Mouse (Mus musculus) neural tube, embryonic 13.5 days (tissue): ENCODE results near the gene Washc2. TPM values are rescaled to one million over a fixed set of nuclear protein-coding genes. Genes with fewer than 3 reads are reported as not detected.
"Not testable (repeated sequence)": the region's sequence is repeated elsewhere in the genome, so short reads cannot be mapped to it uniquely, and the experiment has no call there.

Source experiments
- ATAC-seq: fragments of 200-750 bp; cut with Nextera tagmentation; 2 replicates; pipeline ENCODE4 v1.8.0; 2017; ENCODE audit warnings: low read depth, mild to moderate bottlenecking, moderate TSS enrichment, moderate library complexity
- H3K27ac ChIP-seq: fragments of 300-500 bp; sonication (generic); replicated peaks from 2 replicates; pipeline ENCODE4 v1.5.1; 2015; ENCODE audit warnings: moderate library complexity, mild to moderate bottlenecking, inconsistent platforms
- H3K27me3 ChIP-seq: fragments of 300-500 bp; sonication (generic); 2 replicates; pipeline ENCODE4 v1.6.1; 2015; ENCODE audit warnings: mild to moderate bottlenecking, inconsistent platforms
- H3K36me3 ChIP-seq: fragments of 300-500 bp; sonication (generic); 2 replicates; pipeline ENCODE4 v1.6.1; 2015; ENCODE audit warnings: mild to moderate bottlenecking, inconsistent platforms
- H3K4me1 ChIP-seq: fragments of 300-500 bp; sonication (generic); replicated peaks from 2 replicates; pipeline ENCODE4 v1.6.1; 2015; ENCODE audit warnings: inconsistent platforms
- H3K4me2 ChIP-seq: fragments of 300-500 bp; sonication (generic); 2 replicates; pipeline ENCODE4 v1.6.1; 2015; ENCODE audit warnings: inconsistent platforms, mild to moderate bottlenecking, moderate library complexity
- H3K4me3 ChIP-seq: fragments of 300-500 bp; sonication (generic); 2 replicates; pipeline ENCODE4 v1.5.1; 2015; ENCODE audit warnings: mild to moderate bottlenecking, inconsistent platforms
- H3K9ac ChIP-seq: fragments of 300-500 bp; sonication (generic); 2 replicates; pipeline ENCODE4 v1.6.1; 2015; ENCODE audit warnings: moderate library complexity, mild to moderate bottlenecking, inconsistent platforms
- H3K9me3 ChIP-seq: fragments of 300-500 bp; sonication (generic); 2 replicates; pipeline ENCODE4 v1.6.1; 2016; ENCODE audit warnings: inconsistent platforms
- WGBS: fragments of 180-500 bp; shearing (Covaris S2); methylation state at CpG from one replicate; pipeline ENCODE4 v1.1.7; 2015; 5-methylcytosine and 5-hydroxymethylcytosine counted together
- polyA plus RNA-seq: library from polyadenylated mRNA; unstranded; fragments of >200 nt; fragmentation: Nextera tagmentation; extraction: Ambion mirVana; gene quantifications from 2 replicates; pipeline ENCODE4 v1.2.1, GENCODE M21; 2015

Gene Washc2
- polyA plus RNA-seq, 1 experiment from 2014 or later, result 65.1 TPM

DNA sequence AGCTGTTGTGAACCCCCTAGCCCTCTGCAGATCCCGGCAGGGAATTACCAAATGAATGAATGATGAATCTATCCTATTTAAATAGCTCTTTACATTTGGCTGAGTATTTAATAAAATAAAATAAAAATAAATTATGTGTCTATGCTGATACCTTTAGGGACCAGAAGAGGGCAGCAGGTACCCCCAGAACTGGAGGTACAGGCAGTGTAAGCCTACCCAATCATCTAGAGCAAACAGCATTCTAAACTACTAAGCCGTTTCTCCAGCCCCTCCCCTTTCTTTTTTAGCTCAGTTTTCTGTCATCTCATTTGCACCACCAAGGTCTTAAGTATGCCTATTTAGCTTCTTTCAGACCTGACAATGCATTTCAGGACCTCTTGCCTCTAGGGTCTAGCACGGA lies 9.7 kb upstream of the Washc2 start:
- ATAC-seq, result no peak

GRCm38 (mm10) chr6:116199682-116200081 lies 8.2 kb upstream of the Washc2 start:
- no peaks in the 10 kb centered on the region for H3K36me3 ChIP-seq
- ATAC-seq, result no peak
- H3K27me3 ChIP-seq, result no peaks in the 10 kb centered on the region; the same call in 1 of the 2 replicates
- H3K9me3 ChIP-seq, result no peaks in the 10 kb centered on the region
- no peak overlapping the region for H3K9ac ChIP-seq
- 79% methylated on average over 2 of the region's 2 CpGs for WGBS
- no peak overlapping the region for H3K4me2 ChIP-seq
- H3K4me1 ChIP-seq, result no peaks in the 10 kb centered on the region
- no peak overlapping the region for H3K27ac ChIP-seq
- H3K4me3 ChIP-seq, result no peak overlapping the region

More for the DNA sequence above, 9.7 kb upstream of the Washc2 start:
- peaks cover 7% of the 10 kb centered on the region for H3K4me1 ChIP-seq
- H3K4me2 ChIP-seq, result no peak overlapping the region
- H3K36me3 ChIP-seq, result no peaks in the 10 kb centered on the region
- no peaks in the 10 kb centered on the region; the same call in 1 of the 2 replicates for H3K27me3 ChIP-seq
- WGBS, result 45% methylated on average over 3 of the region's 3 CpGs
- no peak overlapping the region for H3K4me3 ChIP-seq
- no peak overlapping the region for H3K27ac ChIP-seq
- H3K9ac ChIP-seq, result no peak overlapping the region
- H3K9me3 ChIP-seq, result no peaks in the 10 kb centered on the region

DNA sequence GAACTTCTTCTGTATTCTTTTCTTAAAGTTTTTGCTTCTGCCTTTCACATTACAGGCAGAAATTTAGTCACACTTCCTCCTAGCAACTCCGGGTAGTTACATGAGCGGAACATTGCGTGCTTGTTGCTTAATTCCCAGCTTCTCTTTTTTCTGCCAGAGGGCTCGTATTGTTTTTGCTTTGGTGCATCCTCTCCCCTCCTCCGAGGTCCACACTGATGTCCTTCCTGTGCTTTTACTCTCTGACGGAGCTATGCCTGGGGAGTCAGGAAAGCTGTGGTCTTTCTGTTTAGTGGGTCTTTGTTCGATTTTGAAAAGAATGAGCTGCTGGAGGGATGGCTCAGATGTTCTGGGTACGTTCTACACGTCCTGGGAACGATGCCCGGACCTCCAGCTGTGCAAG lies 19.9 kb downstream of the Washc2 start:
- Histone ChIP-seq H3K9me3 (no peaks in the 10 kb centered on the region), H3K27ac (no peak overlapping the region), H3K4me1 (no peaks in the 10 kb centered on the region), H3K36me3 (peaks cover 86% of the 10 kb centered on the region), H3K4me3 (no peak overlapping the region), H3K9ac (no peak overlapping the region), H3K27me3 (no peaks in the 10 kb centered on the region), H3K4me2 (no peak overlapping the region)
- 67% methylated on average over 11 of the region's 11 CpGs for WGBS
- ATAC-seq, result no peak

GRCm38 (mm10) chr6:116228785-116229525 lies 21.1 kb downstream of the Washc2 start:
- Histone ChIP-seq H3K4me2 (no peak overlapping the region), H3K36me3 (peaks cover 87% of the 10 kb centered on the region), H3K4me1 (no peaks in the 10 kb centered on the region), H3K9ac (no peak overlapping the region), H3K9me3 (no peaks in the 10 kb centered on the region), H3K4me3 (no peak overlapping the region), H3K27me3 (no peaks in the 10 kb centered on the region), H3K27ac (no peak overlapping the region)
- no peak for ATAC-seq
- WGBS, result 67% methylated on average over 12 of the region's 12 CpGs

- not testable (repeated sequence) for ATAC-seq, H3K27me3 ChIP-seq, H3K27ac ChIP-seq, H3K4me2 ChIP-seq, H3K9ac ChIP-seq, H3K4me3 ChIP-seq, H3K9me3 ChIP-seq, H3K4me1 ChIP-seq
- WGBS, result 93% methylated on average over 2 of the region's 2 CpGs
- H3K36me3 ChIP-seq, result peaks cover 85% of the 10 kb centered on the region
Observed at GRCm38 (mm10) chr6:116234821-116235220, 27.0 kb downstream of the Washc2 start.

DNA sequence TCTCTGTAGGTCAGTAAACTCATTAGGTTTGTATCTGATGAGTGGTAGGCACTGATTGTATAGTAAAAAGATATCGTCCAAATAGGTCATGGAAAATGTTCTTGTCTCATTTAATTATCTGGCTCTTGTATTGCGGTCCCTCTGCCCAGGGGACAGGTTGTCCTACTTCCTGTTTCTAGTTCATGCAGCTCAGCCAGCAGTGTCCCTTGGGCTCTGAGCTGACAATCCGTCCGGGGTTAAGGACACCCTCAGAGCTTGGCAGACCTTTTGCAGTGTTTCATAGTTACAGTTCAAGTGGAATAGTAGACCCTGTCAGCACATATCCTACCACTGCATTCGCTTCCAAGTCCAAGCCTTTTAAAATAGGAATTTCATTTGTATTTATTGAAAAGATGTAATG lies 27.5 kb downstream of the Washc2 start:
- WGBS, result 87% methylated on average over 5 of the region's 5 CpGs
- ATAC-seq, result no peak
- no peak overlapping the region for H3K9ac ChIP-seq
- no peaks in the 10 kb centered on the region for H3K9me3 ChIP-seq
- H3K27ac ChIP-seq, result no peak overlapping the region
- no peaks in the 10 kb centered on the region for H3K27me3 ChIP-seq
- no peak overlapping the region for H3K4me3 ChIP-seq
- no peaks in the 10 kb centered on the region for H3K4me1 ChIP-seq
- H3K36me3 ChIP-seq, result peaks cover 86% of the 10 kb centered on the region
- H3K4me2 ChIP-seq, result no peak overlapping the region

DNA sequence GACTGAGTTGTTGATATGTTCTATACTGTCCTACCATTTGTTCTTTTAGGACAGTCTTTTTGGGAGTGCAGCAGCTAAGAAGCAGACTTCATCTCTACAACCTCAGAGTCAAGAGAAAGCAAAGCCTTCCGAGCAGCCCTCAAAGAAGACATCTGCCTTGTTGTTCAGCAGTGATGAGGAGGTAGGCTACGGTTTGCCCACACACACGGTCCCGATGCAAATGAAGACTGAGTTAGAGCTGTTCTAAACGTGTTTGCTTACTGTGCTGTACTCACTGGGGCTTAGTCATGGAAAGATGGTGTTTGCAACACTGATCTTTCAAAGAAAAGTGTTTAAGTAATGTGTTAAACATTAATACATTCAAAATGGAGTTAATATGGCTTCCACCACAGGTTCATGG lies 30.2 kb downstream of the Washc2 start:
- no peaks in the 10 kb centered on the region for H3K9me3 ChIP-seq
- no peak overlapping the region for H3K4me3 ChIP-seq
- H3K27me3 ChIP-seq, result no peaks in the 10 kb centered on the region
- ATAC-seq, result no peak
- H3K36me3 ChIP-seq, result peaks cover 82% of the 10 kb centered on the region
- no peak overlapping the region for H3K4me2 ChIP-seq
- no peaks in the 10 kb centered on the region for H3K4me1 ChIP-seq
- H3K9ac ChIP-seq, result no peak overlapping the region
- 91% methylated on average over 5 of the region's 5 CpGs for WGBS
- no peak overlapping the region for H3K27ac ChIP-seq

DNA sequence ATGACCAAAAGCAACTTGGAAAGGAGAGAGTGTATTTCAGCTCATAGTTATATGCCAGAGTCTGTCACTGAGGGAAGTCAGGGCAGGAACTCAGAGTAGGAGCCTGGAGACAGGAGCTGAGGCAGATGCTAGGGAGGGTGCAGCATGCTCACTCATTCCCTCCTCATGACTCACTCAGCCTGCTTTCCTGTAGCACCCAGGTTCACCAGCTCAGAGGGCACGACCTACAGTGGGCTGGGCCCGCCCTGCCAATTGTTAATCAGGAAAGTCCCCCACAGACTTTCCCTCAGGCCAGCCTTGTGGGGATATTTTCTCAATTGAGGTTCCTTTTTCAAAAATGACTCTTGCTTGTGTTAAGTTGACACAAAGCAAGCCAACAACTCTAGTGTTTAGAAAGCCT lies 32.5 kb downstream of the Washc2 start:
- peaks cover 79% of the 10 kb centered on the region for H3K36me3 ChIP-seq

GRCm38 (mm10) chr6:116259649-116260048 lies 51.8 kb downstream of the Washc2 start:
- ATAC-seq, result no peak
- Histone ChIP-seq H3K9ac (no peak overlapping the region), H3K4me3 (no peak overlapping the region), H3K27ac (no peak overlapping the region), H3K9me3 (no peaks in the 10 kb centered on the region), H3K4me1 (peaks cover 3% of the 10 kb centered on the region; the same call in 1 of the 2 replicates), H3K36me3 (peaks cover 62% of the 10 kb centered on the region), H3K4me2 (no peak overlapping the region), H3K27me3 (no peaks in the 10 kb centered on the region)
- WGBS, result 90% methylated on average over 4 of the region's 4 CpGs

More for the DNA sequence above, 32.5 kb downstream of the Washc2 start:
- 82% methylated on average over 2 of the region's 2 CpGs for WGBS
- ATAC-seq, result no peak
- Histone ChIP-seq H3K4me3 (no peak overlapping the region), H3K27me3 (no peaks in the 10 kb centered on the region), H3K4me2 (no peak overlapping the region), H3K9ac (no peak overlapping the region), H3K4me1 (no peaks in the 10 kb centered on the region), H3K9me3 (no peaks in the 10 kb centered on the region), H3K27ac (no peak overlapping the region)

GRCm38 (mm10) chr6:116260481-116260880 lies 52.6 kb downstream of the Washc2 start:
- Histone ChIP-seq H3K27ac (no peak overlapping the region), H3K9ac (no peak overlapping the region), H3K27me3 (no peaks in the 10 kb centered on the region), H3K4me1 (peaks cover 11% of the 10 kb centered on the region), H3K4me3 (no peak overlapping the region), H3K4me2 (no peak overlapping the region), H3K36me3 (peaks cover 54% of the 10 kb centered on the region), H3K9me3 (no peaks in the 10 kb centered on the region)
- WGBS, result 94% methylated on average over 5 of the region's 5 CpGs
- ATAC-seq, result no peak

GRCm38 (mm10) chr6:116262824-116263223 lies 55.0 kb downstream of the Washc2 start:
- Histone ChIP-seq H3K9ac (no peak overlapping the region), H3K36me3 (peaks cover 35% of the 10 kb centered on the region)
- 90% methylated on average over 1 of the region's 1 CpGs for WGBS

DNA sequence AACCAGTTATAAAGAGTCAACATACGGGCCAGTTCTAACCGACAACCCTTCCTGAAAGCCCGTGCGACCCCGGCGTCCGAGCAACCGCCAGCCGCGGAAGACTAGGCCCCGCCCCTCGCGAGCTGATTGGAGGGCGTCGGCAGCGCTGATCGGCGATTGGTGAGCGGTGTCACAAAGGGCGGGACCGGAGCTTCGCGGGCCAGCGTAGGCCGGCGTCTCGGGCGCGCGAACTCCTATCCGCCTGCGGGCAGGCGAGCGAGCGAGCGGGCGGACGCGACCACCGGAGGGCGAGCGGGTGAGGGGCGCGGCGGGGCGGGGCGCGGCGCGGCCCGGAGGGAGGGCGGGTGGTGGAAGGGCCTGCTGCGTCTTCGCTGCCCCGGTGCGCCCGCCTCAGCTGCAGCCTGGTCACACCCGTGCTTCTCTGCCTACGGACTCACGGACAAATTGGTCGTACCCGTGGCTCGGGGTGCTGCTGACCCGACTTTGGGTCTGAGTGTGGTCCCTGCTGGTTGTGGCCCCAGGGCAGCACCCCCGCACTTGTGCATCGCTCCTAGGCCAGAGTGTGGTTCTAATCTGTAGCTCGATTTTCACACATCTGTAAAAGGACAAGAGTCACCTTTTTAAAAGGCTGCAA lies 56.3 kb downstream of the Washc2 start, which contains the start of gene Zfand4:
Gene Zfand4, plus strand, starts transcription at position 205 of the 634 bp plus-strand sequence.
- Histone ChIP-seq H3K4me2 (peak within 1 kb of the TSS; percentile 71), H3K9ac (peak within 1 kb of the TSS; percentile 80), H3K27me3 (no peaks in the 10 kb centered on the region), H3K36me3 (peaks cover 25% of the 10 kb centered on the region), H3K4me3 (peak within 1 kb of the TSS; percentile 60), H3K27ac (peak within 1 kb of the TSS; percentile 61), H3K9me3 (no peaks in the 10 kb centered on the region), H3K4me1 (peaks cover 26% of the 10 kb centered on the region)
- peak; percentile 98 for ATAC-seq
- WGBS, result under 1% methylated on average over 64 of the region's 67 CpGs

More at GRCm38 (mm10) chr6:116262824-116263223, 55.0 kb downstream of the Washc2 start:
- H3K27ac ChIP-seq, result no peak overlapping the region
- peaks cover 26% of the 10 kb centered on the region for H3K4me1 ChIP-seq
- ATAC-seq, result no peak
- H3K4me2 ChIP-seq, result no peak overlapping the region
- H3K9me3 ChIP-seq, result no peaks in the 10 kb centered on the region
- H3K4me3 ChIP-seq, result no peak overlapping the region
- H3K27me3 ChIP-seq, result no peaks in the 10 kb centered on the region
